18 mouse cellular contexts compared by ENCODE assay signal in genomic region chr19:10104234-10104633, GRCm38 (mm10). TPM values are rescaled to one million over a fixed set of nuclear protein-coding genes. Genes with fewer than 3 reads are reported as not detected.
DNase-seq lines count a peak whose midpoint lies in the region; ATAC-seq and TF ChIP-seq lines count a peak whose summit lies in the region.
"Had no signal": no experiment of that assay in that cellular context is flagged by ENCODE, and none has a peak within 500 bp of the region (broad histone marks: within the 10 kb centered on the region; RNA-seq: fewer than 3 reads in every experiment).

No protein-coding gene starts in this region.

- H3K27me3 ChIP-seq in liver, adult 2 months (ENCODE audit: control insufficient read depth, insufficient read depth, low read length): no peaks in the 10 kb centered on the region
- H3K27me3 ChIP-seq in liver, postnatal 0 days (ENCODE audit: insufficient read depth, low read length): no peaks in the 10 kb centered on the region
- H3K27me3 ChIP-seq: forebrain, embryonic 15.5 days; limb, embryonic 13.5 days; stomach, embryonic 15.5 days had no signal

- H3K27ac ChIP-seq in liver, adult 2 months (replicated peaks; ENCODE audit: insufficient read depth, low read depth, low read length): peak overlapping the region; percentile 70
- H3K27ac ChIP-seq in liver, postnatal 0 days (ENCODE audit: low read depth): no peak overlapping the region; the same call in 1 of the 2 replicates
- H3K27ac ChIP-seq: forebrain, embryonic 15.5 days; left cerebral cortex, adult 2 months; limb, embryonic 13.5 days; stomach, embryonic 15.5 days had no signal

- WGBS in liver, adult 2 months: 27% methylated on average over 6 of the region's 6 CpGs
- 58% methylated on average over 6 of the region's 6 CpGs for WGBS in liver, postnatal 0 days (ENCODE audit: insufficient replicate concordance)

- H3K9me3 ChIP-seq in liver, postnatal 0 days (ENCODE audit: low read length): no peaks in the 10 kb centered on the region
- H3K9me3 ChIP-seq: forebrain, embryonic 15.5 days; limb, embryonic 13.5 days; stomach, embryonic 15.5 days had no signal

- no peak for TF ChIP-seq EP300 in liver, postnatal 0 days (IDR thresholded peaks at IDR 0.05; ENCODE audit: low read depth)

- no peak overlapping the region for H3K4me2 ChIP-seq in liver, postnatal 0 days (ENCODE audit: low read depth, low read length)
- H3K4me2 ChIP-seq: forebrain, embryonic 15.5 days; limb, embryonic 13.5 days; stomach, embryonic 15.5 days had no signal

- no peak for TF ChIP-seq POLR2A in liver, adult 2 months (IDR thresholded peaks at IDR 0.05; ENCODE audit: extremely low read depth, insufficient read depth, low read length)

- H3K4me3 ChIP-seq in liver, adult 2 months (ENCODE audit: insufficient read depth, low read depth, low read length): no peak overlapping the region
- H3K4me3 ChIP-seq in liver, postnatal 0 days (ENCODE audit: low read depth, low read length): no peak overlapping the region
- H3K4me3 ChIP-seq: forebrain, embryonic 15.5 days; left cerebral cortex, adult 2 months; limb, embryonic 13.5 days; stomach, embryonic 15.5 days had no signal

- no peak for ATAC-seq in cerebellum, adult (ENCODE audit: insufficient number of reproducible peaks, low FRiP score, low TSS enrichment)
- no peak for ATAC-seq in liver, postnatal 0 days
- ATAC-seq: forebrain, embryonic 15.5 days had no signal

- peak; percentile 18 for DNase-seq in cerebellum, postnatal 4 days (ENCODE audit: low spot score in 2 of 2)
- peak; percentile 88 for DNase-seq in liver, adult 2 months (ENCODE audit: extremely low read depth, low read depth, low spot score)
- DNase-seq in liver (no peak), MN1 (ENCODE audit: low spot score) (peak; percentile 11)
- DNase-seq in liver, postnatal 0 days: peak; percentile 55
- no peak for DNase-seq in lung, postnatal 14 days
- DNase-seq: cerebellum, adult 9-10 months; heart, adult 11 months; heart, postnatal 36 days; kidney, adult 9 months; lung, postnatal 36 days; midbrain, embryonic 14.5 days; thymus, postnatal 14 days had no signal

- TF ChIP-seq CTCF in liver, adult 2 months (IDR thresholded peaks at IDR 0.05; ENCODE audit: low read depth, low read length): no peak
- no peak for TF ChIP-seq CTCF in liver, postnatal 0 days (IDR thresholded peaks at IDR 0.05; ENCODE audit: low read depth)

- peaks cover 9% of the 10 kb centered on the region; the same call in 1 of the 2 replicates for H3K79me2 ChIP-seq in liver, adult 2 months (ENCODE audit: control insufficient read depth, insufficient read depth, low read length)

- peaks cover 4% of the 10 kb centered on the region for H3K36me3 ChIP-seq in liver, adult 2 months (ENCODE audit: control insufficient read depth, insufficient read depth, low read length)
- H3K36me3 ChIP-seq in liver, postnatal 0 days (replicated peaks; ENCODE audit: insufficient read depth, low read length): no peaks in the 10 kb centered on the region
- H3K36me3 ChIP-seq: forebrain, embryonic 15.5 days; stomach, embryonic 15.5 days had no signal

- H3K9ac ChIP-seq in liver, adult 2 months (ENCODE audit: low read depth, low read length): no peak overlapping the region
- no peak overlapping the region for H3K9ac ChIP-seq in liver, postnatal 0 days (replicated peaks)
- H3K9ac ChIP-seq: forebrain, embryonic 15.5 days; limb, embryonic 13.5 days; stomach, embryonic 15.5 days had no signal

- peaks cover 24% of the 10 kb centered on the region for H3K4me1 ChIP-seq in liver, adult 2 months (ENCODE audit: control insufficient read depth, insufficient read depth, low read length)
- peaks cover 38% of the 10 kb centered on the region for H3K4me1 ChIP-seq in liver, postnatal 0 days (ENCODE audit: insufficient read depth)

RNA-seq across cellular contexts. Expression of gene Fads2, which starts 2.7 kb away (rescaled TPM):
- total RNA-seq in liver, adult 2 months (2014; rRNA removed): 284 and 293 TPM in 2 replicates
- polyA plus RNA-seq in liver, adult 2 months (2012; rRNA removed): 586 and 618 TPM in 2 replicates
- polyA plus RNA-seq in liver, postnatal 0 days (2015; fragmentation: Nextera tagmentation; extraction: Ambion mirVana): 203 and 216 TPM in 2 replicates

Comparison
In these comparisons a context has a peak if more than half of its experiments do, and no peak if none do; other contexts are left out.
1. DNase-seq: peak in cerebellum, postnatal 4 days (2 of 2), liver, adult 2 months (single experiment), MN1 (single experiment) and liver, postnatal 0 days (single experiment); none in liver (single experiment) and lung, postnatal 14 days (single experiment).